Mouse (Mus musculus) kidney, postnatal 0 days (tissue): ENCODE measurements around the gene Vamp4. TPM values are rescaled to one million over a fixed set of nuclear protein-coding genes. Genes with fewer than 3 reads are reported as not detected.

ENCODE experiments used
- ATAC-seq: fragments of 200-750 bp; cut with Nextera tagmentation; replicated peaks from 2 replicates; pipeline ENCODE4 v1.8.0; 2017; ENCODE audit warnings: low read depth, moderate number of reproducible peaks, moderate TSS enrichment, moderate library complexity; ENCODE audit not compliant: low FRiP score
- DNase-seq: peaks from one replicate; pipeline ENCODE4 v3.0.0-alpha.2; 2016; ENCODE audit warnings: low spot score
- H3K27ac ChIP-seq: fragments of 300-500 bp; sonication (generic); 2 replicates; pipeline ENCODE4 v1.5.1; 2014; ENCODE audit warnings: mild to moderate bottlenecking
- H3K27me3 ChIP-seq: fragments of 300-500 bp; sonication (generic); 2 replicates; pipeline ENCODE4 v1.6.1; 2014; ENCODE audit warnings: low read length, mixed read lengths; ENCODE audit not compliant: insufficient read depth
- H3K36me3 ChIP-seq: fragments of 300-500 bp; sonication (generic); 2 replicates; pipeline ENCODE4 v1.6.1; 2014; ENCODE audit warnings: low read length, mixed read lengths; ENCODE audit not compliant: insufficient read depth
- H3K4me1 ChIP-seq: fragments of 300-500 bp; sonication (generic); replicated peaks from 2 replicates; pipeline ENCODE4 v1.6.1; 2014; ENCODE audit warnings: antibody characterized with exemption, low read length, mixed read lengths; ENCODE audit not compliant: insufficient read depth
- H3K4me2 ChIP-seq: fragments of 300-500 bp; sonication (generic); 2 replicates; pipeline ENCODE4 v1.6.1; 2014; ENCODE audit warnings: mild to moderate bottlenecking, low read length, moderate library complexity, mixed read lengths
- H3K4me3 ChIP-seq: fragments of 300-500 bp; sonication (generic); replicated peaks from 2 replicates; pipeline ENCODE4 v1.5.1; 2014; ENCODE audit warnings: low read depth, low read length
- H3K9ac ChIP-seq: fragments of 300-500 bp; sonication (generic); 2 replicates; pipeline ENCODE4 v1.6.1; 2014; ENCODE audit warnings: low read depth, low read length
- H3K9me3 ChIP-seq: fragments of 300-500 bp; sonication (generic); replicated peaks from 2 replicates; pipeline ENCODE4 v1.6.1; 2016; ENCODE audit warnings: low read length, inconsistent platforms, mixed read lengths
- CTCF ChIP-seq: IDR thresholded peaks from 2 replicates; pipeline ENCODE4 v1.5.1; 2016; ENCODE audit warnings: antibody characterized with exemption, low read depth, mild to moderate bottlenecking, moderate library complexity
- WGBS: fragments of 180-500 bp; shearing (Covaris S2); extraction: QIAGEN DNeasy Blood & Tissue Kit; methylation state at CpG from one replicate; pipeline ENCODE4 v1.1.7; 2014; 5-methylcytosine and 5-hydroxymethylcytosine counted together
- polyA plus RNA-seq: library from polyadenylated mRNA; unstranded; fragments of >200 nt; fragmentation: Nextera tagmentation; extraction: Ambion mirVana; gene quantifications from 2 replicates; pipeline ENCODE4 v1.2.1, GENCODE M21; 2015

The Vamp4 gene
- polyA plus RNA-seq, 1 experiment from 2014 or later, result 53.6 TPM

DNA sequence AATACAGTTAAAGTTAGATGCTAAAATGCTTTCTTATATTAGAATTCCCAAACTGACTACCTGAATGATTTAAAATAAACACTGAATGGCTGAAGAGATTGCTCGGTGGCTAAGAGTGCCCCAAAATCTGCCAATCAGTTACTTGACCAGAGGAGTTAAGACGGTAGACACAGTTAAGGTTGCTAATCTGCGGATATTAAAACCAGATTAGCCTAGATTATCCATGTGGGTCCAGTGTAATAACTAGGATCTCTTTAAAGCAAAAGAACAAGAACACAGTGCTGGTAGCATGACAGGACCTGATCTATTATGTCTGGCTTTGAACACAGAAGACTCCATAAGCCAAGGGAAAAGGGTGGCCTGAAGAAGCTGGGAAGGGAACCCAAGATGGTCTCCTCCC is 16.1 kb upstream of the Vamp4 start:
- WGBS, result 84% methylated on average over 3 of the region's 3 CpGs
- ATAC-seq (no peak), DNase-seq (no peak)
- Histone ChIP-seq H3K4me1 (no peaks in the 10 kb centered on the region), H3K36me3 (no peaks in the 10 kb centered on the region), H3K9me3 (no peaks in the 10 kb centered on the region), H3K27ac (no peak overlapping the region), H3K4me2 (no peak overlapping the region), H3K27me3 (no peaks in the 10 kb centered on the region), H3K9ac (no peak overlapping the region), H3K4me3 (no peak overlapping the region)
- no peak for TF ChIP-seq CTCF

DNA sequence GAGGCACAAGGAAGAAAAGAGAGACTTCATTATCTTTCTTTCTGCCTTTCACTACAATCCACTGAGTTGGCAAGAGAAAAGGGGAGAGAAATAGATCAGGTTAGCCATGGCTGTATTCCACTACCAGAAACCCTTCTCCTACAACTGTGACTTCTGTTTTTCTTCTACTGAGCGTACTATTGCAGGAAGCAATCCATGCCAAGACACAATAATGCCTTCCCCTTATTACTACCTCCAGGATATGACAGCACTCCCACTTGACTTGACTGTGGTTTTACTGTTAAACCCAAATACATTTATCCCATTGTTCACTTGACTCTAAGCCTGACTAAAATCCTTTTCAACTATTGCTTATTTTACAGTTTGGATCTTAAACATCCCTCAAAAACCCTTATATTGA is 7.1 kb upstream of the Vamp4 start:
- no peak overlapping the region for H3K27ac ChIP-seq
- H3K27me3 ChIP-seq, result no peaks in the 10 kb centered on the region
- no peak overlapping the region for H3K9ac ChIP-seq
- no peak overlapping the region for H3K4me3 ChIP-seq
- TF ChIP-seq CTCF, result no peak
- WGBS, result 81% methylated on average over 1 of the region's 1 CpGs
- DNase-seq, result no peak
- no peaks in the 10 kb centered on the region for H3K36me3 ChIP-seq
- no peak for ATAC-seq
- no peaks in the 10 kb centered on the region for H3K4me1 ChIP-seq
- no peak overlapping the region for H3K4me2 ChIP-seq
- no peaks in the 10 kb centered on the region for H3K9me3 ChIP-seq

GRCm38 (mm10) chr1:162564992-162565391 is 5.3 kb upstream of the Vamp4 start:
- TF ChIP-seq CTCF, result no peak
- Histone ChIP-seq H3K4me3 (no peak overlapping the region), H3K9me3 (no peaks in the 10 kb centered on the region), H3K36me3 (no peaks in the 10 kb centered on the region), H3K4me1 (no peaks in the 10 kb centered on the region), H3K4me2 (no peak overlapping the region), H3K27ac (no peak overlapping the region), H3K9ac (no peak overlapping the region), H3K27me3 (no peaks in the 10 kb centered on the region)
- DNase-seq (no peak), ATAC-seq (no peak)
- 39% methylated on average over 3 of the region's 3 CpGs for WGBS

GRCm38 (mm10) chr1:162567351-162567750 is 3.0 kb upstream of the Vamp4 start:
- ATAC-seq (no peak), DNase-seq (peak; percentile 60)
- H3K4me1 ChIP-seq, result no peaks in the 10 kb centered on the region
- no peaks in the 10 kb centered on the region for H3K36me3 ChIP-seq
- H3K27ac ChIP-seq, result no peak overlapping the region
- H3K27me3 ChIP-seq, result no peaks in the 10 kb centered on the region
- H3K4me2 ChIP-seq, result no peak overlapping the region; the same call in 1 of the 2 replicates
- WGBS, result 32% methylated on average over 3 of the region's 3 CpGs
- H3K9me3 ChIP-seq, result no peaks in the 10 kb centered on the region
- no peak overlapping the region for H3K4me3 ChIP-seq
- H3K9ac ChIP-seq, result no peak overlapping the region
- TF ChIP-seq CTCF, result no peak

GRCm38 (mm10) chr1:162570931-162571601 is 751 bp downstream of the Vamp4 start:
- no peak for ATAC-seq
- peak; percentile 50 for DNase-seq
- WGBS, result under 1% methylated on average over 45 of the region's 46 CpGs

DNA sequence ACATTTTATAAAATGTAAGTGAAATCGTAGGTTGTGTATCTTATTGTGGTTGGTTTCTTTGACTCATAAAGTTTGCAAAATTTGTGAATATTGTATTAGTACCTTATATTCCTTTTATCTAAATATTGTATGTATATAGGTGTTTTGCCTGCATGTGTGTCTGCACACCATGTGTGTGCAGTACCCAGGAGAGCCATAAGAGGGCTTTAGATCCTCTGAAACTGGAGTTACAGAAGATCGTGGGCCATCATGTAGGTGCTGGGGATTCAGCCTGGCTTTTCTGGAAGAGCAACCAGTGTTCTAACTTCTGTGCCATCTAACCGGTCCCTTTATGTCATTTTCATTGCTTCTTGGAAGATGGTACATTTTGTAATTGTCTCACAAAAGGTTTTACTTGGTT is 4.8 kb downstream of the Vamp4 start:
- no peaks in the 10 kb centered on the region for H3K4me1 ChIP-seq
- H3K9me3 ChIP-seq, result no peaks in the 10 kb centered on the region
- H3K27ac ChIP-seq, result no peak overlapping the region
- no peak overlapping the region for H3K9ac ChIP-seq
- no peak overlapping the region for H3K4me2 ChIP-seq
- no peaks in the 10 kb centered on the region for H3K27me3 ChIP-seq
- peaks cover 19% of the 10 kb centered on the region for H3K36me3 ChIP-seq
- H3K4me3 ChIP-seq, result no peak overlapping the region
- no peak for ATAC-seq
- 0 out of 2 replicates have a peak, but pooled peaks have one; percentile 7 for TF ChIP-seq CTCF
- WGBS, result 100% methylated on average over 3 of the region's 3 CpGs
- DNase-seq, result no peak

More at GRCm38 (mm10) chr1:162570931-162571601, 751 bp downstream of the Vamp4 start:
- Histone ChIP-seq H3K27ac (peak overlapping the region; percentile 82), H3K4me3 (peak overlapping the region; percentile 63), H3K4me2 (peak overlapping the region; percentile 67), H3K36me3 (peaks cover 6% of the 10 kb centered on the region; the same call in 1 of the 2 replicates), H3K27me3 (no peaks in the 10 kb centered on the region), H3K9me3 (no peaks in the 10 kb centered on the region), H3K4me1 (no peaks in the 10 kb centered on the region), H3K9ac (peak overlapping the region; percentile 77)
- TF ChIP-seq CTCF, result no peak
